Mouse (Mus musculus) kidney, adult 2 months (tissue): ENCODE measurements around the gene Bap1. TPM values are rescaled to one million over a fixed set of nuclear protein-coding genes. Genes with fewer than 3 reads are reported as not detected.
A peak's percentile ranks its signal among the peaks of the same experiment; 100 is the strongest.

Experiments used
- DNase-seq: peaks from one replicate; pipeline ENCODE4 v3.0.0; 2021
- H3K27ac ChIP-seq: fragments of 200-500 bp; 2 replicates; pipeline ENCODE4 v1.5.1; 2012; ENCODE audit warnings: low read depth, low read length, control low read depth, inconsistent platforms; ENCODE audit not compliant: insufficient read depth
- H3K27me3 ChIP-seq: fragments of 200-500 bp; replicated peaks from 2 replicates; pipeline ENCODE4 v1.6.1; 2012; ENCODE audit warnings: mild to moderate bottlenecking, moderate library complexity, low read length, inconsistent platforms; ENCODE audit not compliant: control insufficient read depth, insufficient read depth
- H3K36me3 ChIP-seq: fragments of 200-500 bp; 2 replicates; pipeline ENCODE4 v1.6.1; 2012; ENCODE audit warnings: mild to moderate bottlenecking, moderate library complexity, low read length, inconsistent platforms; ENCODE audit not compliant: control insufficient read depth, insufficient read depth
- H3K4me1 ChIP-seq: fragments of 200-500 bp; 2 replicates; pipeline ENCODE4 v1.6.1; 2011; ENCODE audit warnings: low read length; ENCODE audit not compliant: control insufficient read depth, insufficient read depth
- H3K4me3 ChIP-seq: fragments of 200-500 bp; 2 replicates; pipeline ENCODE4 v1.5.1; 2011; ENCODE audit warnings: mild to moderate bottlenecking, low read depth, low read length, control low read depth; ENCODE audit not compliant: insufficient read depth
- CTCF ChIP-seq: fragments of 200-500 bp; conservative IDR thresholded peaks from 2 replicates; pipeline ENCODE4 v1.5.1; 2011; ENCODE audit warnings: low read depth, mild to moderate bottlenecking, control low read depth, low read length, moderate library complexity, mixed read lengths; ENCODE audit not compliant: insufficient read depth, insufficient read length
- POLR2A ChIP-seq: fragments of 200-500 bp; IDR thresholded peaks from one replicate; pipeline ENCODE4 v1.6.1; 2011; ENCODE audit warnings: low read depth, low read length, control low read depth
- WGBS: fragments of 180-500 bp; shearing (Covaris S2); methylation state at CpG from one replicate; pipeline ENCODE4 v1.1.7; 2018; 5-methylcytosine and 5-hydroxymethylcytosine counted together
- polyA plus RNA-seq: library from polyadenylated mRNA; depleted of rRNA; stranded (reverse); fragments of >200 nt; gene quantifications from 2 replicates; pipeline ENCODE4 v1.2.3, GENCODE M21; 2012

Bap1 gene
- polyA plus RNA-seq, 1 experiment: 58.9 TPM

DNA sequence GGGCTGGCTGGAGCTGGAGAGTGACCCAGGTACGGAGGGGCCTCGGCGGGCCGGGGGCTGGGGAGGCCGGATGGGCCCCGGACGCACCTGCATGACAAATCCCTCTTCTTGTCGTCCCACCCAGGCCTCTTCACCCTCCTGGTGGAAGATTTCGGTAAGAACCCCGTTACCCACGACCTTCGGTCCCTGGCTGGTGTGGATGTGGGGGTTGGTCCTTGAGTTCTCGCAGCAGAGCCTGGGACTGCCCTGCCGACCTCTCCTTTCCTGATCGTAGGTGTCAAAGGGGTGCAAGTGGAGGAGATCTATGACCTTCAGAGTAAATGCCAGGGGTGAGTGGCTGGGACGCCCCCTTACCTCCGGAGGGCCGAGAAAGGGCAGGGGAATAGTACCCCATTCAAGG, 376 bp downstream of the Bap1 start:
- peak overlapping the region; percentile 98 for H3K4me3 ChIP-seq
- peaks cover 9% of the 10 kb centered on the region; the same call in 1 of the 2 replicates for H3K4me1 ChIP-seq
- H3K27me3 ChIP-seq: no peaks in the 10 kb centered on the region
- peaks cover 4% of the 10 kb centered on the region; the same call in 1 of the 2 replicates for H3K36me3 ChIP-seq
- TF ChIP-seq POLR2A: no peak
- TF ChIP-seq CTCF: no peak
- DNase-seq: no peak
- 1% methylated on average over 18 of the region's 18 CpGs for WGBS
- peak overlapping the region; percentile 74 for H3K27ac ChIP-seq

DNA sequence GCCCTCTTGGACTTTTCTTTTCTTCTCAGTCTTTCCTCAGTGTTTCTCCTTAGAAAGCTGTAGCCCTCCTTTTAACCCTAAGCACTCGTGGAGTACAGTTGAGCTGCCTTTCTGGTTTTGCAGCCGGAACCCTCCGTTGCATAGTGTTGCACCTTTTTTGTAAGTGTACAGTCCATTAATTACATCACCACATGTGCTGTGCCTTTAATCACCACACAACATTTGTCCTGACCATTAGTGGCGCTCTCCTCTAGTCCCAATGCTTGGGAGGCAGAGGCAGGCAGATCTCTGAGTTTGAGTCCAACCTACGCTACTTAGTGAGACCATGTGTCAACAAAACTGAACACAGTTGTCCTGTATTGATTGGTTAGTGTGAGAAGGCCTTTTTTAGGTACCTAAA, 841 bp downstream of the Bap1 start:
- 78% methylated on average over 5 of the region's 5 CpGs for WGBS
- Histone ChIP-seq H3K36me3 (peaks cover 4% of the 10 kb centered on the region; the same call in 1 of the 2 replicates), H3K27ac (no peak overlapping the region), H3K27me3 (no peaks in the 10 kb centered on the region), H3K4me1 (peaks cover 9% of the 10 kb centered on the region; the same call in 1 of the 2 replicates), H3K4me3 (peak overlapping the region; percentile 98)
- DNase-seq: no peak
- no peak for TF ChIP-seq POLR2A
- no peak for TF ChIP-seq CTCF

DNA sequence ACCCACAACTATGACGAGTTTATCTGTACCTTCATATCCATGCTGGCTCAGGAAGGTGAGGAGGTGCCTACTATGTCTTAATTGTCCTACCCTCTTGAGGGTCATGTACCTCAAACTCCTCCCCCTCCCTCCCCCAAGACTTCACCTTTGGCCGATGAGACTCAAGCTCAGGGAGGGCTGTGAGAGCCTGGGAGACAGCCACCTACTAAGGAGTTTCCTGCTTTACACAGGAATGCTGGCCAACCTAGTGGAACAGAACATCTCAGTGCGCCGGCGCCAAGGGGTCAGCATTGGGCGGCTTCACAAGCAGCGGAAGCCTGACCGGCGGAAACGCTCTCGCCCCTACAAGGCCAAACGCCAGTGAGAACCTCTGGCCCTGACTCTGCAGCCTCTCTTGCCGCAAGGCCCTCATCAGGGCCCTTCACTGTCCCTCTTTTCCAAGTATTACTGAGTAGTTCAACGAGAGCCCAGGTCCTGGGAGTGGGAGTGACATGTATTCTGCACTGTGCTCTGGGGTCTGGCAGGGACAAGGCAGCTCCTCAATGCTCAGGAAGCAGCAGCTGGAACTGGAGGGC, 7.3 kb downstream of the Bap1 start:
- Histone ChIP-seq H3K36me3 (peaks cover 4% of the 10 kb centered on the region; the same call in 1 of the 2 replicates), H3K27ac (peak overlapping the region; percentile 24), H3K27me3 (no peaks in the 10 kb centered on the region), H3K4me1 (peaks cover 12% of the 10 kb centered on the region; the same call in 1 of the 2 replicates), H3K4me3 (no peak overlapping the region)
- 67% methylated on average over 14 of the region's 14 CpGs for WGBS
- DNase-seq: peak; percentile 85
- TF ChIP-seq CTCF: no peak
- TF ChIP-seq POLR2A: no peak

DNA sequence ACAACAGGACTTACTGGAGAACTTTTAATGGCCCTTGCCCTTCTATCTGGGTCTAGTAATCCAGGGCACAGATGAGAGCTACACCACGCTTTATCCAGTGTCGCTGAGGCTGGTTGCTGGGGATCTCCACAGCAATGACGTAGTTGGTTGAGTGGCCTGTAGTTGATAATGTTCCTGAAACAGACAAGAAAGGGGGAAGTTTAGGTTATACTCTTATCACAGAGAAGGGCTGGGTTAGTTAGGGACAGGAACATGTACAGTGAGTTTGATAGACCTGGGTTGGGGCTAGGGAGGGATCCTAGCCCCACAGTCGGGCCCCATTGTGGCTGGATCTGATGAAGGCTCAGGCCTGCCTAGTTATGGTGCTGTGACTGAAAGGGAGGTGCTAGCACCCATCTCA, 9.1 kb downstream of the Bap1 start:
- H3K36me3 ChIP-seq: peaks cover 1% of the 10 kb centered on the region; the same call in 1 of the 2 replicates
- H3K27me3 ChIP-seq: no peaks in the 10 kb centered on the region
- no peak for DNase-seq
- no peak for TF ChIP-seq POLR2A
- TF ChIP-seq CTCF: no peak
- H3K27ac ChIP-seq: no peak overlapping the region
- H3K4me1 ChIP-seq: peaks cover 12% of the 10 kb centered on the region; the same call in 1 of the 2 replicates
- 95% methylated on average over 4 of the region's 4 CpGs for WGBS
- no peak overlapping the region for H3K4me3 ChIP-seq

DNA sequence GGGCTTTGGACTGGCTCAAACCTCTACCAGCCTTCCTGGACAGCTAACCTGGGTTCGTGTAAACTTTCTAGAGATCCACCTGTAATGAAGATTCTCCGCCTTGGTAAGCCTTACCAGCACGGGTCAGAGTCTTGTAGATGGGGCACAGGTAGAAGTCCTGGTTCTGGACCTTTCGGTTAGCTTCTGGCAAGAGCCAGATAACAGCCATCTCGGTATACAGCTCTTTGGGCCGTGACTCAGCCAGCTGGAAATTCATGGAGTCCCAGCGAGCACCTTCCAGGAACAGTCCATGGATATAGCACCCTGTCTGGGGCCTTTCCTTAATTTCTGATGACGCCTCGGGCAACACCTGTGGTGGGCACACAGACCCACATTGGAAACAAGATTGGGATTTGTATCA, 9.7 kb downstream of the Bap1 start:
- H3K27ac ChIP-seq: no peak overlapping the region
- no peaks in the 10 kb centered on the region for H3K27me3 ChIP-seq
- H3K36me3 ChIP-seq: no peaks in the 10 kb centered on the region
- H3K4me3 ChIP-seq: no peak overlapping the region
- TF ChIP-seq CTCF: no peak
- no peak for TF ChIP-seq POLR2A
- H3K4me1 ChIP-seq: peaks cover 12% of the 10 kb centered on the region; the same call in 1 of the 2 replicates
- DNase-seq: no peak
- 93% methylated on average over 9 of the region's 9 CpGs for WGBS

DNA sequence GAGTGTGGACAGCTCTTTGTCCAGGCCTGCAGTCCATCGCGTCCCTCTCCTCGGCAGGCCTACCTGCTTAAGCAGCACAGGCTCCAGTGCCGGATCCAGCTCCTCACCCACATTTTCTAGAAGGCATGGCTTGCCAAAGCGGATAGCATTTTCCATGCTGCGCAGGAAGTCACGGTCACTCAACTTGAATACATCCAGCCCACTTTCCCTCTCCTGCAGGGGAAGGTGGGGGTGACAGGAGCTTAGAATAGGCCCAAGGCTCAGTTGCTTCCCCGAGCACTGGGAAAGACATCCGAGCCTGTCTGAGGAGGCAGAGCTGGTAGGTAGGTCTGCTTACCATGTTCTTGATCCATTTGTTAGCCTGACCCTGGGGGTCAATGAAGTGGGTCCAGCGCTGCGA, 16.4 kb downstream of the Bap1 start:
- 91% methylated on average over 11 of the region's 11 CpGs for WGBS
- Histone ChIP-seq H3K27ac (no peak overlapping the region), H3K4me1 (no peaks in the 10 kb centered on the region), H3K36me3 (no peaks in the 10 kb centered on the region), H3K4me3 (no peak overlapping the region), H3K27me3 (no peaks in the 10 kb centered on the region)
- TF ChIP-seq POLR2A: no peak
- TF ChIP-seq CTCF: no peak
- DNase-seq: no peak

DNA sequence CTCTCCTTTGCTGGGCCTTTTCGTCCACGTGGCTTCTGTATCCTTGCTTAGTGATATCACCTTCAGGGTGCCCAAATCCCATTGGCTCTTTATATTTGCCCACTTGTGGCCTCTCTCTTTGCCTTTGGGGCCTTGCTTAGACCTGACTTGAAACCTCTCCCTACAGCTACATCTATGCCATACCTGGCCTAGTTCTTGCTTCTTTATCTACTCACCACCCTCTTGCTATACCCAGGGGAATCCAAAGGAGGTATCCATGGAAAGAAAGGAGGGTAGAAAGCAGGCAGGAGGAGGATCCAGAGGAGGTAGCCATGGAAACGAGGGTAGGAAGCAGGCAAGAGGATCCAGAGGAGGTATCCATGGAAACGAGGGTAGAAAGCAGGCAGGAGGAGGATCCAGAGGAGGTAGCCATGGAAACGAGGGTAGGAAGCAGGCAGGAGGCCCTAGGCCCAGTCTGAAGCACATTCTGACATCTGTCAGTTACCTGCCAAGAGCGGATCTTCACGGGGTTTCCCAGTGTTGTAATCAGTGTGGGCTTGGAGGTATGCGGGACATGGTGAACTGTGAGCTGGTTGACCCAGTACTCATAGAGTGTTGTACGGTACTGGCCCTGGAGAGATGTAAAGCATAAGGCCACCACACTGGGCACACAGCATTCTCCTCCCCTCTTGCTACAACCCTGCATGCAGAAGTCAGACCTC, 17.2 kb downstream of the Bap1 start:
- H3K36me3 ChIP-seq: no peaks in the 10 kb centered on the region
- no peak for DNase-seq
- no peak for TF ChIP-seq POLR2A
- no peak for TF ChIP-seq CTCF
- H3K27ac ChIP-seq: no peak overlapping the region
- H3K27me3 ChIP-seq: no peaks in the 10 kb centered on the region
- no peaks in the 10 kb centered on the region for H3K4me1 ChIP-seq
- no peak overlapping the region for H3K4me3 ChIP-seq
- 83% methylated on average over 9 of the region's 9 CpGs for WGBS
